Mouse (Mus musculus) layer of hippocampus, adult 8-10 months (tissue): ENCODE measurements at regions not wholly inside any gene's neighbourhood (a gene's known extent, or its start where the extent isn't known, plus 50 kb on each side); places are given as distances from the start of the nearest gene placed in this dataset.

Experiments
- DNase-seq, 2 experiments: peaks; one replicate each; pipeline ENCODE4 v3.0.0; 2022; ENCODE audit warnings: low spot score in 2 of 2

DNA sequence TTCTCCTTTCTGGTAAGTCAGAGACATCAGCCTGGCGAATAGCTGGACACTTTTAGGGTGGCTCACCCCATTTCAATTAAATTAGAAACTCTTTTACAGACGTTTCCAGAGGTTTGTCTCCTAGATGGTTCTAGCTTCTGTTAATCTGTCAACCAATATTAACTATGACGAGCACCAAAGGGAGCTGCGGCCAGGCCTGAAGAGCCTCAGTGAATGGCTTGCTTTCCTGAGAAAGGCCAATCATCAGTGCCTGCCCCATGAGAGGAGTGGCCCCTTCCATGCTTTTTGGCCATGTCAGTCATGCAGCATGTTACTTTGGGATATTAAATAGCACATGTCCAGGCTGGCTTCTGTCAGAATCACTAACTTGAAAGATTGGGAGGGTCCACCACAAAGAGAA is 296.6 kb upstream of the Id2 start:
- DNase-seq = no peak

DNA sequence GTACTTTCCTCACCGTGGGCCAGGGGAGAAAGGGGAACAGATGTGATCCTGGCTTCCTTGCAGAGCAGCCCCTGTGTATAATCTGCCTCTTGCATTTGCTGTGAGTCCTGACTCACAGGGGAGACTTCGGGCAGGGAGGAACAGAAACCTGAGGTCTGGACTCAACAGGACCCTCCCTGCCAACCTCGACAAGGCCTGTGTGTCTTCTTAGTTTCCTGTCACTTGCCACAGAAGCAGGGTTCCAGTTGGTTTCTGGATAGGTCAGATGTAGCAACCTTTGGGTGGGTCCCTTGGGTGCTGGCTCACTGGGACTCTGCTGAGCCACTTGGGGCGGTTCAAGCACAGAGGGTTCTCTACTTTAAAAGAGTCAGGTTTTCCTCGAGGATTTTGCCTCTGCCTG is 292.3 kb upstream of the Id2 start:
- DNase-seq = no peak

DNA sequence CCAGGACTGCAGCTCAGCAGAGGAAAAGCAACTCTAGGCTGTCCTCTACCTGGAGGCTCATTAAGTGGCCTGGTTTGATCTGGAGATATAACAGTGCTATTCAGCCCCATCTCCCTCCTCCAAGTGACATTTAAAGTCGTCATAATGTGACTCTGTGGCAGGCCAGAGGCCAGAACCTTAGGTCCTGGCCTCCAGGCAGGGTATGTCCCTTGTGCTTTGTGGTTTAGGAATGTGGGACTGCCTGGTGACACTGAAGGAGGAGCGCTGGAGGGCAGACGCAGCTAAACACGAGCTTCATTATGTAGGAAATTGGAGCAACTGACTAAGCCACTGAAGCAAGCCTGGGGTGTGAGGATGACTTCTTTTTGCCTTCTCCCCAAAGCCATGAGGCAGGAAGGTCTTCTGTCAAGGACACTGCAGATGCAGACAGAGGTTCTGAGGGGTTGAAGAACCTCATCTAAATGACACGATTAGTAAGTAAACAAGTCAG is 290.9 kb upstream of the Id2 start:
- no peak for DNase-seq

DNA sequence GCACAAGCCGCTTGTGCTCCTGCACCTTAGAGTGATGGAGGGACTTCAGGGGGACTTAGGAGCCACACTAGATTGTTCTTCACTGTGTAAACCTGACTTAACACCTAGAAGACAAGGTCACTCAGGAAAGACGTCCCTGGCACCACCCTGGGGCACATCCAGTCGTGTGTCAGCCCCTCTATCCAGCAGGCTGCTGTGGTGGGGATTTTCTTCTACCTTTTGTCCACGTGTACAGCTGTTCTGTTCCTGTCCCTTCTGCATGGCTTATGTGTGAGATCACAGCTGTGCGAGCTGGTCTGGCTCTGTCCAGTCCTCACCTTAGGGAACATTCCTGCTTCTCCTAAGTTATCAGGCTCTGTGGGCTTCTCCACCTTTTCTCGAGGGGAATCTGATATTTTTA is 286.0 kb upstream of the Id2 start:
- DNase-seq = no peak

- no peak for DNase-seq
Measured at GRCm38 (mm10) chr12:25382475-25382874, 285.5 kb upstream of the Id2 start.

DNA sequence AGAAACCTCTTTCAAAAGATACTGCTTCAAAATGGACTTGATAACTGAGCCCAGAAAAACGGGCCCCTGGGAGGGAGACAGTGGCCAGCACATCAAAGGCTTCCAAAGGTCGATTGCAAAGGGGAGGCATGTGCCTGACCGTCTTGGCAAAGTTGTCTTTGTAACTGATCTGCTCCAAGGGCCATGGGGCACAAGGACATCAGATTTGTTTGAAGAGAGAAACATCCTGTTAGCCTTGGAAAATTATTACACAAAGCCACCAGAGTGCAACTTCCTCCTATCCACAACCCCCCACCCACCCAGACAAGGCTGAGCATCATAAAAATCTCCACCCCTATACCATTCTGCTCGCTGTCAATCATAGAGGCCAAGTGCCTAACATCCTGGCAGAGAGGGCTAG is 284.7 kb upstream of the Id2 start:
- no peak for DNase-seq

GRCm38 (mm10) chr12:25379996-25380395 is 283.1 kb upstream of the Id2 start:
- DNase-seq = no peak

- no peak for DNase-seq
Measured at GRCm38 (mm10) chr12:25379016-25379415, 282.1 kb upstream of the Id2 start.

- no peak for DNase-seq
Measured at GRCm38 (mm10) chr12:25378036-25378645, 281.2 kb upstream of the Id2 start.

GRCm38 (mm10) chr12:25376451-25376850 is 279.5 kb upstream of the Id2 start:
- peak; percentile 18 to 44 for DNase-seq

DNA sequence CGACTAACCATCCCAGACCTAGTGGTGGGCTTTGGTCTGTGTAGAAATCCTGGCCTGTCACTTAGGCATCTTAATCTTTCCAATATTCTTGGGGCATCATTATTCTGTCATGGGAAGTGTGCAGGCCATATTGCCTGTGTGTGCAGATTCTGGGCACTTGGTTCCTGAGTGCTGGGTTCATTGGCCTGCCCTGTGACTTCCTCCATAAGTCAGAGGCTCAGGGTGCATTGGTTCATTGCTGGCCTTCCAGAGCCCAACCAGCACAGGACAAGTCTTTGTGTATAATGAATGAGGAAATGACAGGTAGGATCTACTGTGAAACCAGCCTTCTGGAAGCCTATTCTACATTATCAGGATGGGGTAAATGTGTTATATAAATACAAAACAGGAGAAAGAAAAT is 270.6 kb upstream of the Id2 start:
- no peak for DNase-seq

- DNase-seq = no peak
Measured at GRCm38 (mm10) chr12:25365600-25366267, 268.8 kb upstream of the Id2 start.

DNA sequence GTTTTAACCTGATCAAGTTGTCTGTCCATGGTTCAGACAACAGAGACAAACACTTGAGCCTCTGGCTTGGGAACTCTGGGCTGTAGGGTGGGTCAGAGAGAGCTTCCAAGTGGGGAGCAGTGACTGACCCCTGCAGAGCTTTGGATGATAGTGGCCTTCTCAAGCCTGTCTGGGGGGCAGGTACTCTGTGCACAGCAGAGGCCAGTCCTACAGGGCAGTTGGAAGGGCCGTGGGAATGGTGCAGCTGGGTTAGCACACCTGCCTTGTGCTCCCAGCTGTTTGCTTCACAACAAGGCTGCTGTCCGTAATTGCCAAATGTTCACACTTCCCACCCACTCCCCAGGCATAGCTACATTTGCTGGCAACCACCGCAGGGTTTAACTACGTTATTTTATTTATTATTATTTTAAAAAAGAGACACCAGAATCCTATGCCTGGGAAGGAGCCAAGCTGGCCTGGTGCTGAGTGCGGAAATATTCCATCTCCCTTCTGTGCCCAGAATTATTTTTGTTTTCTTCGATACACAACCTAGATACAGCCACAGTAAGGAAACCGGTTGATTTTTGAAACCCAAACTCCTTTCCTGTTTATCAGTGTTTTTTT is 268.1 kb upstream of the Id2 start:
- DNase-seq = peak; percentile 36 to 66

GRCm38 (mm10) chr12:25363839-25364238 is 266.9 kb upstream of the Id2 start:
- DNase-seq = no peak

GRCm38 (mm10) chr12:25363341-25363740 is 266.4 kb upstream of the Id2 start:
- DNase-seq = no peak

- no peak for DNase-seq
Measured at GRCm38 (mm10) chr12:25362771-25363170, 265.8 kb upstream of the Id2 start.

GRCm38 (mm10) chr12:25360726-25361125 is 263.8 kb upstream of the Id2 start:
- no peak for DNase-seq

GRCm38 (mm10) chr12:25359931-25360330 is 263.0 kb upstream of the Id2 start:
- DNase-seq = no peak

DNA sequence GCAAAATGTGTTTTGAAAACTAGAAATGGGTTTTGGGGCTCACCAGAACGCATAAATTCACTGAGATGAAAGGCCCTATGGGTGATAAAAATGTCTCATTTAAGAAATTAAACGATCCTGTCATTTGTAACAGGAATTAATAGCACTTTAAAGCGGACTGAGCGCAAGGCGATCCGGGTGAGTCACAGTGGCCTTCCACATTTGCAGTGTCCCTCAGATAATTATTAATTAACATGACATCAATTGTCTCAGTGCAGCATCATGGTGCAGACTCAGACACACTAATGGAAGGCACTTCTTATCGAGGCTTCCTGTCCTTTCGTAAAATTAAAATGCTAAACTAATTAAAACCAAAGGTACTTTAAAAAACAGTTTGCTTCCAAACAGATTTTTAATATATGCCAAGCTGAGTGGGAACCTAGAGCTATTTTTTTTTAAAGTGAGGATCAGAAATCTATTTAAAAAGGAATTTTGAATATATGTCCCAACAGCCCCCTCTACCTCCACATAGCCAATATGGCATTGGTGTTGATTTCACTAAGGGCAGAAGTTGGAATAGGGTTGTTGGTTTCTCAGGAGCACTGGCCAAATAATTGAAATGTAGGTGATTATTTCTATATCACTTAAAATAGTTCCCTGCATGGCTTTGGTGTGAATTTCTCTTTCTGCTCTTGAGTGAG is 262.0 kb upstream of the Id2 start:
- no peak for DNase-seq

DNA sequence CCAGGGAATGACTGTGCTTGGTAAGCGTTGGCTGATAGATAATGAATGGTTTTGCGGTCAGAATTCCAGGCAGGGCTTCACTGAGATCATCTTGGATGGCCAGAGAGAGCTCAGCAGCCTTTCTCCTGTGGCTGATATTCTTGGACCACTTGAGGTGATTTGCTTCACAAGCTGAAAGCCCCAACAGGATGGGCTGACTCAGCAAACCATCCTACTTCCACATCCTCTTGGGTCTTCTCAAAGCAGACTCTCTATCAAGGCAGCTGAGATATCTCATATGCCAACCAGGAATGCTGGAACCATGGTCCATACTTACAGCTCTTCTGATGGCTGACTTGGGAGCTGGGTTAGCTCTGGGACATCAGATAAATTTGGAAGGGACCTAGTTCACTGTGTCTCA is 259.8 kb upstream of the Id2 start:
- no peak for DNase-seq

DNA sequence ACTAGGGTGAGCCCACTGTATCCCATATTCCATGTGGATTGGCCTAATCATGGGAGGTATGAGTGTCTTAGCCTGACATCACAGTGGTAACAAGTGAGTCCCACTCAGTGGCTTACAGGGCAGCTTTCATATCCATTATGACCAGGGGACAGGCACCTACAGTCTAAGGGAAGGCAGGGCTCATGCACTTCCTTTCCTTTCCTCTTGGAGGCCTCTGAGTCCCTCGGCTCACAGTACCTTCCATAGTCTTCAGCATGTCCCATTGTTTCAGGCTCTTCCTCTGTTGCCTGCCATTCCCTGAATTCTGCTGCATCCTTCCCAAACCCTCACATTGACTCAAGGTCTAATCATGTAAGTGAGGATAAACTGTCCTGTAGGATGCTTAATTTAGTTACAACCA is 258.3 kb upstream of the Id2 start:
- DNase-seq = no peak

DNA sequence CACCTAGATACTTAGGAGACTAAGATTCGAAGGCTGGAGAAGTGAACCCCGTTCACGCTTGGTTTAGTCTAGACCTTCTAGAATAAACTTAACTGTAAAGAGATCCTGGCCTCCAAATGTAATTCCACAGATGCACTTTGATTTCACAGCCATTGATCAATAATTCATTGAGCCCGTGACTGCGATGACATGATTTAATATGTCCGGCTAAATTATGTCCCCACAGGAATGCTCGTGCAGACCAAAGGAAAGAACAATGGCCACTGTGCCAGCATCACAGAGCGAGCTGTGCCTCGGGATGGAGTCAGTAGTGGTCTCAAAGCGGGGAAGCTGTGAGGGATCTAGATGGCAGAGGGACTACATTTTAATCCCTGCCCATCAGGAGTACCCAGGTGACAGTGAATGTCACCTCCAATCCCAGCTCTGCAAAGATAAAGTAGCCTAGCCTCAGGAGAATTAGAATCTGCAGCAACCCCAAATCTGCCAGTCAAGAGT is 256.5 kb upstream of the Id2 start:
- DNase-seq = no peak
